Mouse (Mus musculus) heart, postnatal 36 days (tissue): ENCODE measurements around the gene Casp2. TPM values are rescaled to one million over a fixed set of nuclear protein-coding genes. Genes with fewer than 3 reads are reported as not detected.

ENCODE experiments used
- DNase-seq, 2 experiments: peaks; one replicate each; pipeline ENCODE4 v3.0.0; 2021 to 2022
- intact Hi-C: fragments of 180-260 bp; cut with DNase I; formaldehyde crosslinking; loops from one replicate; pipeline ENCODE4 v1.15.1; 2025
- total RNA-seq, 2 experiments: library from RNA; stranded (reverse); gene quantifications; 2 replicates each; pipeline ENCODE4 v1.2.3; 2021

Casp2 gene
- total RNA-seq: 10 to 100 TPM; 10.8 to 11.3 TPM

DNA sequence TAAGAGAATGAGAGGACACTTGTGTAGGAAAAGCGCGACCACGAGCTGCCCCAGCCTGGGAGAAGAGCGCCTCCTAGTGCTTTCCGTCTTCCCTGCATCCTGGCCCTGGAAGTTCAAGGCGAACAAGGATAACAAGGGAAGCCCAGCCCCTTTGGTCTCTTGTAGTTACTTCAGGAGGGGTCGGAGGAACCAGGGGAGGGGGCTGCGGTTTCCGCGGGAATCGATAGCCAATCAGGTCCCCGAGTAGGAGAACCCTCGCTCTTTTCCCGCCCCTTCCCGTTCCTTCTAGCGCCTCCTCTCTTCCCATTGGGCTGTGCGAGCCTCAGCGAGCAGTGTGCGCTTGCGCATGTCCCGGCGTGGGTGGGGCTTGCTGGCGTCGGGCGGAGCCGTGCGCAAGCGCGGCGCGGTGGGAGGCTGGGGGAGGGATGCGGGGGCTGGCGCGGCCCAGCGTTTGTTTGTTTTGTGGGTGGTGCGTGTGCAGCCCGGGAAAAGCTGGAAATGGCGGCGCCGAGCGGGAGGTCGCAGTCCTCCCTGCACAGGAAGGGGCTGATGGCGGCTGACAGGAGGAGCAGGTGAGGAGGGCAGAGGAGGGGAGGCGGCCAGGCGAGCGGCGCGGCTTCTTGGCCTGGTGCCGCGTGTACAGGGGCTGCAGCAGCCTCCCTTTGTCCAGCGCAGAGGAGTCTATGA is at the start of gene Casp2:
Casp2 (plus strand) TSS at position 360 of the 687 bp plus-strand sequence.
- DNase-seq: peak; percentile 95 to 97
- intact Hi-C loops: loop anchor here (1.0 to 2.0 kb wide), 2 partner anchors 18 to 36 kb away; no protein-coding TSS in a partner anchor

DNA sequence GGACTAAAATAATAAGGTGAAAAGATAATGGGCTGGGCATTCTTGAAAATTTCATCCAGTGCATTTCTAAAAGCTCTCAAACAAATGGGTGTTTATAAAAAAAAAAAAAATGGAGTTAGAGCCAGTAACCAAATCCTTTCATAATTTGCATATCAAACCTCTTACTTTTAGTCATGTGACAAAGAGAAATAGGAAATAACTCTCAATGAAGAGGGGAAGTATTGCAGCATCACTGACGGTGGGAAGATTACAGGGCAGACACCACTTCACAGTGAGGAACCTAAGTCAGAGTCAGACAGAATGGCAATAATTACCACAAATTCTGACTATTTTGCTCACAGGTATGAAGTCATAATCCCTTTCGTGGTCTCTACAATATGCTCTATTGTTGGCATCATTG is 49.8 kb upstream of the Casp2 start, which contains the start of gene Tas2r144:
Tas2r144 (plus strand) TSS at position 301 of the 400 bp plus-strand sequence.
- intact Hi-C loops: no loop called here
- DNase-seq: no peak

DNA sequence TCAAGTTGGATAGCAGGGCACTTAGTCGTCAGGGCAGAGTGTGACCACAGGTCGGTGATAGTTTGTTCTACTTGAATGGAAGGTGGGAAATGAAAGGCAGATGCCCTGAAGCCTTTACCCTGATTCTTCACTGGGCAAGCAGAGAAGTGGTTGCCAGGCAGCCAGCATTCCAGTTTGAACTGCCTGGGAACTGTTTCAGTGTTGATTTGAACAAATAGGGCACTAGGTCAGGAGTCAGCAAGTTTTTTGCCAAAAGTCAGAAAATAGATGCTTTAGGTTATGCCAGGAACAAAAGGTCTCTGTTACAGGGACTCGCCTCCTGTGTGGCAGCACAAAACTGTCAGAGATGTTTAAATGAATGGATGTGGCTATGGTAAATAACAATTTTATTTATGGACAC is 42.5 kb upstream of the Casp2 start:
- no peak for DNase-seq
- intact Hi-C loops: no loop called here

DNA sequence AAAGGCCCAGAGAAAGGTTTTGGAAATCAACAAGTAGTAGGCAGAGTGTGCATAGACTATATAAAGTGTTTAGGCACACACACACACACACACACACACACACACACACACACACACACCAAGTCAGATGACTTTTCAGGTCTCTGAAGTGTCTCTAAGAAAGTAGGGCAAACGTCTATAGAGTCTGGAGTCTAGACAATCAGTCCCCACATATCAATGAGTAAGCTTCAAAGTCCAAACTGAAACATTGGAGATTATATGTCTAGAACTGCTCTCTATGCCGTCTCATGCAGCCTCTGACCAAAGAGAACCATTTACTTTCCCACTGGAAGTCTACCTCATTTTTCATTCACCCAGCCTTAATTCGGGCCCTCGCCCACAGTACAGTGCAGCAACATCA is 39.7 kb upstream of the Casp2 start:
- intact Hi-C loops: loop anchor here (5.0 kb wide), 2 partner anchors 157 to 637 kb away; no protein-coding TSS in a partner anchor
- DNase-seq: no peak

DNA sequence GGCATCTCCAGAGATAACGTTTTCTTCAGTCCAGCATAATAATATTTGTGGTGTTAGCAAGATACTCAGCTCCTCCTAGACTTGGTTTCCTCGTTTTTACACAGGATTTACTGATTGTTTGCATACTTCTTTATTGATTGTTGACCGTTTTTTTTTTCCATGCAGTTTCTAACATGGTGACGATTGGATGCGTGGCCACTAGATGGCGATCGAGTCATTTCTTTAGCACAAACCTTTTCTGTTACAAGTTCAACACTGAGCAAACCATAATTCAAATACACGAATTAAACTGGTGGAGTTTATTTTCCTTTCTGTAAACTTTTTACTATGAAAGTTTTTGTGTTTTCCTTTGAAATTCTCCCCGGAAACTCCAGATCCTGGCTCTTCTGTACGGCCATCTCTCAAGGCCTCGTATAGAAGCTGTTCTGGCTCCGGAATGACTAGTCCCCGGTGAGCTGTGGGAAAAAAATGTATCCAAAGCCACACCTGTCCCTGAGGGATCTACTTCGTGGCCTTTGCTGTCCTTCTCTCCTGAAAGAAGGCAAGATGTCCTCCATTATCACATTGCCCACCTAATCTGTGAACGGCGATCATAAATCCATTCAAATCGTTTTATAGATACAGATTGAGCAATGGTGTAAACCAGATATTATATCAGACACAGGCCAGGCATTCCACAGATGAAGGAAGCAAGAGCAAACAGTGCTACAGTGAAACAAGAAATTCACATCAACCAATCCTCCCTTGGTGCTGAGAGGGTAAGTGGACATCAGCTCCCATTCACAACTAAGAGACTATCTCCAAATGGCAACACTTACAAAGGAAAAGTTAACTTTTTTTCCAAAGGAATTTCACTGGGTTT is 37.3 kb upstream of the Casp2 start:
- intact Hi-C loops: loop anchor here (1.0 to 5.0 kb wide), 5 partner anchors 30 to 635 kb away; partner anchors contain the start of gene Casp2
- DNase-seq: peak; percentile 69 to 79

DNA sequence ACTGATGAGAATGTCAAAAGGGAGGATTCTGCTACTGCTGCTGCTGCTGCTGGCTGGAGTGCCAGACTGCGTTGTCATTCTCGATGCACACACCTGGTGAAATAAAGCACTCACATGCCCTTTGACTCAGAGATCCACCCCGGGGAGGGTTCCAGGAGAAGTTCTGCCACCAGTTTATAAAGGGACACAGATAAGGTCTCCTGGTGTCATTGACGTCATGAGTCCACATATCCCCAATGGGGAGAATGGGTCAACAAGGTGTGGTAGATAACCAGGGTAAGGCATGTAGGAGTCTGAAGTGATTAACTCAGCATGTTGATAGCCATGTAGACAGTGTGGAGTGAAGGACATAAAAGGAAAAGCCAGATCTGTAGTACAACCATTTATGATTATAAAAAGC is 35.2 kb upstream of the Casp2 start:
- intact Hi-C loops: loop anchor here (1.0 to 5.0 kb wide), 3 partner anchors 96 to 633 kb away; no protein-coding TSS in a partner anchor
- no peak for DNase-seq

DNA sequence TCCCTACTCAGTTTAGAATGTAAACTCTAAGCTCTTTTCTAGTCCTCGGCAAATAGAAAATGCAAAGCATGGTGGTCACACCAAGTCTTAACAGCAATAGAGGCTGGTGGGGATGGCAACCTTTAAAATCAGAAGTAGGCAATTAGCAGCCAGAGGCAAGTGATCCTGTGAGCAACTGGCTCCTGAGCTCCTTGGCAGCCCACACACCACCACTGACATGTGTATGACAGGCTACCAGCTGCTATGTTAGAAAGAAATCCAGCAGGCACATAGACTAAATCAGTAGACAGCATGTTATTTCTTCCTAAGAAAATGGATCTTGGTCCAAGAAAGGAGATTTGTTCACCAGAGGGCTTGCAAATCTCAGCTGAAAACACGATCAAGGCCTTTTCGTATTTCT is 33.6 kb upstream of the Casp2 start:
- DNase-seq: no peak
- intact Hi-C loops: no loop called here

DNA sequence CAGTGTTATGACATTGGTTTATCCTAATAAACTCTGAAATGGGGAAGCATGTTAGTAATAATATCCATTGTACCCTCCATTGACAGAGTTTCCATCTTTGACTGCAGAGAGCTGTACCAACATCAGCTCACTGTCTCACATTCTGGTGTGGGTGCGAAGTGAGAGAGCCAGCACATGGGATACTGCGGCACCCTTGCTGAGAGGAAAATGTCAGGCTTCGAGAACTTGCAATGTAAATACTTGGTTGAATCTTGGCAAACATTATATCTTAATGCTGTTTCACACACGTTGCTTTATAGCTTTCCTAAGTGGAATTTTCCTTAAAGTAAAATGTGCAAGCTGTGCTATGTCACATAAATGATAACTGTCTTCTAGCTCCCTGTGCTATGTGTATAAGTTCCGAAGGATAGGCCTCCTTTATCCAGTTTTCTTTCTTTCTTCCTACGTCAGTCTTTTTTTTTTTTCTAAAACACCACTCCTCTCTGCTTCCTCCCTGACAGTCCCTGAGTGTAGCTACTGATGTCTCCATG is 27.4 kb upstream of the Casp2 start:
- no peak for DNase-seq
- intact Hi-C loops: no loop called here

DNA sequence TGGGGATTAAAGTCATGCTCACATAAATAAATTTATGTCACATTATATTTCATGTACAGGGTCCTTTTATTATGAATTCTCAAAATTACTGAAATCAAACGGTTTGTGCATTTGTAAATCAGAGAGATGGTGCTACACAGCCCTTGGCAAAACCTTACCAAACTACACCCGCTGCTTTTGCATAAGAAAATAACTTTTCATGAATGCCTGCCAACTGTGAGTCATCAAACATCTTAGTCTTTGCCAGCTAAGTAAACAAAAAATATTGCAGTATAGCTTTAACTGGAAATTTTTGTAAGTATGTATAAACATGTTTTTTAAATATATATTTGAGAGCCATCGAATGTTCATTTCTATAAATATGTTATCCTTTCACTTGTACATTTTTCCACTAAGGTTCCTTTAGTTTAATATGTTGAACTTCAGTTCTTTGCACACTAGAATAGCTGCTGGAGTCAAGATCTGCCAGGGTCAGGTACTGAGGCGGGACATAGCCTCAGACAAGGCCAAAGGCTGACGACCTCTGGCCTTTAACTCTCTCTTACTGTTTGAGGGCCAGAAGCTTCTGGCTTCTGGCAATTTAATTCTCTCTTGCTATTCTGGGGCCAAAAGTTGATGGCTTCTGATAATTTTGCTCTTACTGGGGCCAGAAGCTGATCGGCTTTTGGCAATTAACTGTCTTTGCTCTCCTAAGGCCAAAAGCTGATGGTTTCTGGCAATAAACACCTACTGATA is 23.3 kb upstream of the Casp2 start:
- DNase-seq: no peak
- intact Hi-C loops: no loop called here

DNA sequence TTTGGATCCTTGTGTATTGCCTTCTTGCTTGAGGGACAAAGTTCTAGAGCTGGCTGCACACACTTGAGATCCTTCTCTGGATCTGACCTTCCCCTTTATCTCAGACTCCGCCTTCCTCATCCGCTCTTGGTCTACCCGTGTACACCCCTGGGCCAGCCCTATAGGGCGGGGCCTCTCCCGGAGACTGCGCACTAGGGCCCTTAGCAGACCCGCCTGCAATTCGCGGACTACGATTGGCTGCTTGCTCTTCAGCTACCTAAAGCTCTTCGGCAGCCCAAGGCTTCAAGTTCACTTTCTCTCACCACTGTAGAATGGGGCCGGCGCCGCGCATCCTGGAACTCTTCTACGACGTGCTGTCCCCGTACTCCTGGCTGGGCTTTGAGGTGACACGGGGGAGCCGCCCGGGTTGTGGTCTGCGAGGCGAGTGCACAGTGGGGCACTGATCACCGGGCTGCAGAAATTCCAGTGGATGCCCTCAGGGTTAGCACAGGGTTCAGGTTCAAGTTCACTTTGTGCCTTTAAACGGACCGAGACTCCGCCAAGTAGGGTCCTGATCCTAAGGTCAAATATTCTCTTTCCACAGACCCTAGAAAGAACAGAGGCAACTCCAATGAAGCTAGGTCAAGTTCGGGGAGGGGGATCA is 19.0 kb upstream of the Casp2 start, which contains the start of gene Gstk1:
Gstk1 (plus strand) TSS at position 225 of the 643 bp plus-strand sequence.
- intact Hi-C loops: loop anchor here (2.0 kb wide), 1 partner anchor 19 kb away; the partner anchor contains the start of gene Casp2
- DNase-seq: peak; percentile 80

DNA sequence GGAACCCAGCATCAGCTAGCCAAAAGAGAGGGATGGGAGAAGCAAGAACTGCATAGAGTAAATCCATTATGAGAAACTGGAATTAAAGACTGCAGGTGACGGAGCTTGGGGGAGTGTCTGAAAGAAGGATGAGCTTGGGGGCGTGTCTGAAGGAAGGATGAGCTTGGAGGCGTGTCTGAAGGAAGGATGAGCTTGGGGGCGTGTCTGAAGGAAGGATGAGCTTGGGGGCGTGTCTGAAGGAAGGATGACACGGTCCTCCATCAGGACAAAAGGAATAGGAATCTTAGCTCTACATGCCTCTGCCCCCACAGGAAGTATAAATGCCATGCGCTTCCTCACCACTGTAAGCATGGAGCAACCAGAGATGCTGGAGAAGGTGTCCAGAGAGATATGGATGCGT is 17.6 kb upstream of the Casp2 start:
- intact Hi-C loops: loop anchor here (2.0 kb wide), 1 partner anchor 18 kb away; the partner anchor contains the start of gene Casp2
- DNase-seq: no peak

DNA sequence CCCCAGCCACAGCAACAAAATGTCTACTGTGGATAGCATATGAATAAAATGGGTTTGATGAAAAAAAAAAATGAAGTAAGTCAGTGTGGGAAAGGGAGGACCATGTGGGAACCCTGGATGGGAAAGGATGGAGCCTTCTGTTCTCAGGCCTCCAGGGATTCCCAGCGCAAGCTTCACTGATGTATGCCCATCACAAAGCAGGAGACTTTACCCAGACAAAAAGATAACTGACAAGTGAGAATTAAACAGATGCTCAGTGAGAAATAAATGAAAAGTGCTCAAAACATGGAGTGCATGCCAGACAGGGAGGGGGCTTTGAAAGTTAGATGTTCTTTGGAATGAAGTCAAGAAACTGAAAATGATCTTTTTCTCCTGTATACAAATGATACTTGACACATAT is 16.8 kb upstream of the Casp2 start:
- DNase-seq: no peak
- intact Hi-C loops: loop anchor here (2.0 kb wide), 1 partner anchor 17 kb away; the partner anchor contains the start of gene Casp2

DNA sequence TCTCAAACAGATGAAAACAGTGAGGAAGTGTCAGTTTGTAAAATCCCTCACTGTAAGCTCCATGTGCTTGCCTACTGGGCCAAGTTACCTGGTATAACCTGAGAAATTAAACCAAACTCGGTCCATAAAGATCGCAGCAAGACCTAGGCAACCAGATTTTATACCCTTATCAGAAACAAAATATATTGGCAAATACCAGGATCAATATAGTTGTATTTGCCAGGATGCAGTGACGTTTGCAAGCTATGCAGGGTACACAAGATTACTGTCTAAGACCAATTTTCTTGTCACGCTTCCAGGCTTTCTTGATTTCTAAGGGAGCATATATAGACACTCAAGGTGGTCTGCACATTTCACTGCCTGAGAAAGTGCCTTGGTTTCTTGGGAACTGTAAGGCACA is 13.0 kb upstream of the Casp2 start:
- DNase-seq: no peak

DNA sequence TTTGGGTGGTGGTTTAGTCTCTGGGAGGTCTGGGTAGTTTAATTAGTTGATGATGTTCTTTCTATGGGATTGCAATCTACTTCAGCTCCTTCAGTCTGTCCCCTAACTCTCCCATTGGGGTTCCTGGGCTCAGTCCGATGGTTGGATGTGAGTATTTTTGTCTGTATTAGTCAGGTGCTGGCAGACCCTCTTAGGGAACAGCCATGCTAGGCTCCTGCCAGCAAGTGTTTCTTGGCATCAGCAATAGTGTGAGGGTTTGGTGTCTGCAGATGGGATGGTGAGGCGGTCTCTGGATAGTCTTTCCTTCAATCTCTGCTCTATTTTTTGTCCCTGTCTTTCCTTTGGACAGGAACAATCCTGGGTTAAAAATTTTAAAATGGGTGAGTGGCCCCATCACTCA is 11.7 kb upstream of the Casp2 start:
- no peak for DNase-seq
- intact Hi-C loops: no loop called here

More for the DNA sequence above, 13.0 kb upstream of the Casp2 start:
- intact Hi-C loops: no loop called here

DNA sequence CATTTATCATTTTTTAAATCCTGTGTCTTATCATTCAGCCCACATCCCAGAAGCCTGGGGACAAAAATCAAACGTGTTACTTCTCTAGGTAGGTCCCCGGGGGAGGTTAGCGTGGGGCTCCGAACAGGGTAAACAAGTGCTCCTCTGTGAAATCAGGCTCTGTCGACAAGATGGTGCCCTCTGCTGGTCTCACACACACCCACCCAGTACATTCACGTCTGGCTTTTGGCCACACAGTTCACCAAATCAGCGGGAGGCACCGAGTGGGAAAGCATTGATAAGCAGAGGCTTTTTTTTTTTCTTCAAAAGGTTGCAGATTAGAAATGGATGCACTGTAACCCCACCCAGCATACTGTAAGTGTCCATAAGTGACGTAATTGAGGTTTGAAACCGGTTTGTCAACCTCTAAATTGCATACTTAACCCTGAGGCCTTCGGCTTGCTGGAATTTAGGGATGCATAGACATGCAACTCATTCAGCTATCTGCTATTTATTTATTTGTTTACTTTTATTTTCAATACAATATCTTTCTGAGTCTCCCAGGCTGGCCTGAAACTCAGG is 7.4 kb upstream of the Casp2 start:
- DNase-seq: peak; percentile 48 to 59
- intact Hi-C loops: loop anchor here (1.0 kb wide), 1 partner anchor 30 kb away; no protein-coding TSS in a partner anchor

DNA sequence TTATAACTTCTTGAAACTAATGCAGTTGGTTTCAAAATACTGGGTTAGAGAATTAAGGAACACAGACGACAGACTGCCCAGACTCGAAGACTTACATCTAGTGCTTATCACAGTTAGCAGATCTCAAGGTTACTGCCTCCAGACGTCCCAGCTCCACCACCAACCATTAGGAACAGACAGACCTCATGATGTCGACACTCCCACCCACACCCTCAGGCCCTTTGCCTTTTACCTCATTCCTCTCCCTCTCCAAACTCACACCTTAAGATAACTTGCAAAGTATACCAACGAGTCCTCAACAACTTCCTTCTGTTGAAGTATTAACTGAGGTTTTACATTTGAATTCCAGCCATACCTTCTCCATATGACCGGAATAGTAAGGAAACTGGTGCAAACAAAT is 4.4 kb upstream of the Casp2 start:
- intact Hi-C loops: no loop called here
- no peak for DNase-seq

DNA sequence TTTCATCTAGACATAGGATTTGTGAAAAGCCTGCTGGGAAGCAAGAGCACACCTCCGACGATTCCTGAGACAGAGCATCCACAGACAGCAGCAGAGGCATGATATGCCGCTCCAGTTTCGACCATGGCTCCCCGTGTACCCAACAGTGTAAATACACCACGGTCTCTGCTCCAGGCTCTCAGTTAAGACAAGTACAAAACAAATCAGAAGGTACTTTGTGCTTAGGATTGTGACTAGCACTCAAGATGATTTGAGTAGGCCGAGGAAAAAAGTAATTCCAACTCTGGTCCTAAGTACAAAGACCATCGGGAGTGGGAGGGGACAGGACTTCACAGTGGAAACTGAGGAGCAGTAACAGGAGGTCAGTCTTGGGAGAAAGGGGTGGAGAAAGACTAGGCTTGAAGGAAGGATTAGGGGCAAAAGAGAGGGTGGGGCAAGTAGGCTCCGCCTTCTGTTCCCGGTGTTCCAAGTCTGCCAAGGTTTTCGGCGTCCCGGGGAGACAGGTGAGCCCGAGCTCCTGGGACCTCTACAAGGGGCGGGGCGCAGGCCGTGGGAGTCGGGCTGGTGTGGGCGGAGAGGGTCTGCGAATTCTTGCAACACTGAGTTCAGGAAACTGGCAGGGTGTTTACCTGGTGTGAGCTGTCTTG is 3.1 kb upstream of the Casp2 start, which contains the start of gene Tmem139:
Tmem139 (plus strand) TSS at position 447 of the 647 bp plus-strand sequence.
- intact Hi-C loops: no loop called here

More for the DNA sequence above, 3.1 kb upstream of the Casp2 start, which contains the start of gene Tmem139:
- DNase-seq: no peak
